Mouse (Mus musculus) neural tube, embryonic 13.5 days (tissue): Measurements from ENCODE around the gene Qprt. TPM values are rescaled to one million over a fixed set of nuclear protein-coding genes. Genes with fewer than 3 reads are reported as not detected.

Experiments
- ATAC-seq: fragments of 200-750 bp; cut with Nextera tagmentation; 2 replicates; pipeline ENCODE4 v1.8.0; 2017; ENCODE audit warnings: low read depth, mild to moderate bottlenecking, moderate TSS enrichment, moderate library complexity
- H3K27ac ChIP-seq: fragments of 300-500 bp; sonication (generic); replicated peaks from 2 replicates; pipeline ENCODE4 v1.5.1; 2015; ENCODE audit warnings: moderate library complexity, mild to moderate bottlenecking, inconsistent platforms
- H3K27me3 ChIP-seq: fragments of 300-500 bp; sonication (generic); 2 replicates; pipeline ENCODE4 v1.6.1; 2015; ENCODE audit warnings: mild to moderate bottlenecking, inconsistent platforms
- H3K36me3 ChIP-seq: fragments of 300-500 bp; sonication (generic); 2 replicates; pipeline ENCODE4 v1.6.1; 2015; ENCODE audit warnings: mild to moderate bottlenecking, inconsistent platforms
- H3K4me1 ChIP-seq: fragments of 300-500 bp; sonication (generic); replicated peaks from 2 replicates; pipeline ENCODE4 v1.6.1; 2015; ENCODE audit warnings: inconsistent platforms
- H3K4me2 ChIP-seq: fragments of 300-500 bp; sonication (generic); 2 replicates; pipeline ENCODE4 v1.6.1; 2015; ENCODE audit warnings: inconsistent platforms, mild to moderate bottlenecking, moderate library complexity
- H3K4me3 ChIP-seq: fragments of 300-500 bp; sonication (generic); 2 replicates; pipeline ENCODE4 v1.5.1; 2015; ENCODE audit warnings: mild to moderate bottlenecking, inconsistent platforms
- H3K9ac ChIP-seq: fragments of 300-500 bp; sonication (generic); 2 replicates; pipeline ENCODE4 v1.6.1; 2015; ENCODE audit warnings: moderate library complexity, mild to moderate bottlenecking, inconsistent platforms
- H3K9me3 ChIP-seq: fragments of 300-500 bp; sonication (generic); 2 replicates; pipeline ENCODE4 v1.6.1; 2016; ENCODE audit warnings: inconsistent platforms
- WGBS: fragments of 180-500 bp; shearing (Covaris S2); methylation state at CpG from one replicate; pipeline ENCODE4 v1.1.7; 2015; 5-methylcytosine and 5-hydroxymethylcytosine counted together
- polyA plus RNA-seq: library from polyadenylated mRNA; unstranded; fragments of >200 nt; fragmentation: Nextera tagmentation; extraction: Ambion mirVana; gene quantifications from 2 replicates; pipeline ENCODE4 v1.2.1, GENCODE M21; 2015

Gene Qprt
- polyA plus RNA-seq, 1 experiment from 2014 or later = 0.63 TPM

DNA sequence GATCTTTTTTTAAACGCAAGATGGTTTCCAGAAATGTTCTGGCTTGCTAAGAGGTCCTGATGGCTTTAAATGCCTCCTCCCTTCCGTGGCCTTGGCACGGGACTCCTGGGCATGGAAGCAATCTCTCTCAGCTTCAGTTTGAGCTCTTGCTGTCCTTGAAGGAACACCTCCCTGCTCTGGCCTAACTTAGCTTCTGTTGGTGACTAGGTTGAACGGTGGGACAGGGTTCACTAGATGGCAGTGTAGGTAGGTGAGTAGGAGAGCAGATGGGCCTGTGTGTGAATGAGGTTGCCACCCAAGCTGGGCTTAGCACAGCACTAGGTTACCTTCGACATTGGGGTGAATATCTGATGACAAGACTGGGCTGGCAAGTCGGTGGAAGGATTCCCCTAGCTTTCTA, 18.1 kb downstream of the Qprt start:
- 75% methylated on average over 6 of the region's 6 CpGs for WGBS
- Histone ChIP-seq H3K36me3 (no peaks in the 10 kb centered on the region), H3K4me2 (no peak overlapping the region), H3K4me3 (no peak overlapping the region), H3K27me3 (no peaks in the 10 kb centered on the region), H3K9ac (no peak overlapping the region), H3K9me3 (no peaks in the 10 kb centered on the region), H3K4me1 (peaks cover 9% of the 10 kb centered on the region), H3K27ac (peak overlapping the region; percentile 57; the same call in 1 of the 2 replicates)
- ATAC-seq = no peak

- H3K27me3 ChIP-seq = no peaks in the 10 kb centered on the region
- WGBS = 82% methylated on average over 6 of the region's 6 CpGs
- H3K4me1 ChIP-seq = peaks cover 9% of the 10 kb centered on the region
- H3K9me3 ChIP-seq = no peaks in the 10 kb centered on the region
- no peak overlapping the region for H3K4me3 ChIP-seq
- no peak overlapping the region for H3K4me2 ChIP-seq
- no peaks in the 10 kb centered on the region for H3K36me3 ChIP-seq
- ATAC-seq = no peak
- no peak overlapping the region for H3K27ac ChIP-seq
- H3K9ac ChIP-seq = no peak overlapping the region
These were observed 19.9 kb downstream of the Qprt start for GRCm38 (mm10) chr7:127102148-127102547.

- Histone ChIP-seq H3K9ac (no peak overlapping the region), H3K36me3 (no peaks in the 10 kb centered on the region), H3K4me3 (no peak overlapping the region), H3K9me3 (no peaks in the 10 kb centered on the region), H3K27me3 (no peaks in the 10 kb centered on the region), H3K27ac (no peak overlapping the region), H3K4me2 (no peak overlapping the region), H3K4me1 (peaks cover 9% of the 10 kb centered on the region)
- 53% methylated on average over 2 of the region's 2 CpGs for WGBS
- no peak for ATAC-seq
These were observed 20.5 kb downstream of the Qprt start for GRCm38 (mm10) chr7:127101451-127102016.

DNA sequence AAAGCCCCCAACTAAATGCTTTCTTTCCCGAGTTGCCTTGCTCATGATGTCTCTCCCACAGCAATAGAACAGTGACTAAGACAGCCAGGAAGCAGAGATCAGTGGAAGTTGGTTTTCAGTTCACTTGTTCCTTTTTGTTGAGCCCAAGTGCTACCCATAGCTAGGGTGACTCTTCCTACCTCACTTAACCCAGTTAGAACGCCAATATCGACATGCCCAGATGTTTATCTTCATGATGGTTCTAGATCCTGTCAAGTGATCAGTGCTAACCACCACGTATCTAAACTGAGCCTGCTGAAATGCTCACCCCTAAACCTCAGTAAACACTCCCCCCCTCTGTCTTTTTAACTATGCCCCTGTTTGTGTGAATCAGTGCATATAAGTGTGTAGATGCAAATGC, 22.5 kb downstream of the Qprt start:
- no peak for ATAC-seq
- 90% methylated on average over 4 of the region's 4 CpGs for WGBS

DNA sequence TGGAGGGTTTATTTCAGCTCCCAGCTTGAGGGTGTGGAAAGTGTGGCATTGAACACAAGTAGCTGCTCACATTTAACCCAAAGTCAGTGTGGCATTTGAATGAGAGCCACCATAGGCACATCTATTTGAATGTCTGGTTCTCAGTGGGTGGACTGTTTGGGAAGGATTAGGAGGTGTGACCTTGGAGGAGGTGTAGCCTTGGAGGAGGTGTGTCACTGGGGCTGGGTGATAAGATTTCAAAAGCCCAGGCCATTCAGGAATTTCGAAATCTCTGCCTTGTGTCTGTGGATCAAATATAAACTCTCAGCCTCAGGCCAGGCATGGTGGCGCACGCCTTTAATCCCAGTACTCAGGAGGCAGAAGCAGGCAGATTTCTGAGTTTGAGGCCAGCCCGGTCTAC, 23.1 kb downstream of the Qprt start:
- Histone ChIP-seq H3K27ac (no peak overlapping the region), H3K4me1 (no peaks in the 10 kb centered on the region), H3K4me3 (no peak overlapping the region), H3K27me3 (no peaks in the 10 kb centered on the region), H3K9ac (no peak overlapping the region), H3K36me3 (no peaks in the 10 kb centered on the region), H3K9me3 (no peaks in the 10 kb centered on the region), H3K4me2 (no peak overlapping the region)
- no peak for ATAC-seq
- WGBS = 92% methylated on average over 4 of the region's 4 CpGs

More for the DNA sequence above, 22.5 kb downstream of the Qprt start:
- no peak overlapping the region for H3K4me3 ChIP-seq
- no peaks in the 10 kb centered on the region for H3K27me3 ChIP-seq
- no peak overlapping the region for H3K4me2 ChIP-seq
- no peaks in the 10 kb centered on the region for H3K9me3 ChIP-seq
- no peak overlapping the region for H3K9ac ChIP-seq
- H3K27ac ChIP-seq = no peak overlapping the region
- no peaks in the 10 kb centered on the region for H3K36me3 ChIP-seq
- peaks cover 4% of the 10 kb centered on the region for H3K4me1 ChIP-seq

- no peak overlapping the region for H3K9ac ChIP-seq
- no peak overlapping the region for H3K27ac ChIP-seq
- H3K4me2 ChIP-seq = no peak overlapping the region
- no peaks in the 10 kb centered on the region for H3K27me3 ChIP-seq
- H3K4me1 ChIP-seq = no peaks in the 10 kb centered on the region
- H3K9me3 ChIP-seq = no peaks in the 10 kb centered on the region
- 88% methylated on average over 5 of the region's 5 CpGs for WGBS
- H3K4me3 ChIP-seq = no peak overlapping the region
- H3K36me3 ChIP-seq = no peaks in the 10 kb centered on the region
- ATAC-seq = no peak
These were observed 23.5 kb downstream of the Qprt start for GRCm38 (mm10) chr7:127098521-127098920.

DNA sequence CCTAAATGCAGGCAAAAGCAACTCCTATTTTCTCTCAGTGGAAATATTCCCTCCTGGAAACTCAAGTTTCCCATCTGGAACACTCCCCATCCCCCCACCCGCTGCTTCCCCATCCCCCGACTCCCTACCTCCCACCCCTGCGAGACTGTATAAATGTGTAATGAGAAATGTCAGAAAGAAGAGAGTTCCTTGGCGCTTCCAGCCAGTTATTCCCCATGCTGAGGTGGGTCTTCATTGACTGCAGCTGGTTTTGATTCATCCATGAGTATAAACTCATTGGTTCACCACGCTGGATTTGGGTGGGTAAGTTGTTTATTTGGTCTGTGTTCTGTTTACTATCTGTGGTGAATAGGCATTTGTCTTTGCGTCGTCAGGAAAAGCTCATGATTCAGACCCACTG, 25.6 kb downstream of the Qprt start:
- Histone ChIP-seq H3K27ac (no peak overlapping the region), H3K27me3 (no peaks in the 10 kb centered on the region), H3K4me3 (no peak overlapping the region), H3K9me3 (no peaks in the 10 kb centered on the region), H3K9ac (no peak overlapping the region), H3K4me1 (no peaks in the 10 kb centered on the region), H3K36me3 (no peaks in the 10 kb centered on the region), H3K4me2 (no peak overlapping the region)
- WGBS = 70% methylated on average over 7 of the region's 7 CpGs
- no peak for ATAC-seq

DNA sequence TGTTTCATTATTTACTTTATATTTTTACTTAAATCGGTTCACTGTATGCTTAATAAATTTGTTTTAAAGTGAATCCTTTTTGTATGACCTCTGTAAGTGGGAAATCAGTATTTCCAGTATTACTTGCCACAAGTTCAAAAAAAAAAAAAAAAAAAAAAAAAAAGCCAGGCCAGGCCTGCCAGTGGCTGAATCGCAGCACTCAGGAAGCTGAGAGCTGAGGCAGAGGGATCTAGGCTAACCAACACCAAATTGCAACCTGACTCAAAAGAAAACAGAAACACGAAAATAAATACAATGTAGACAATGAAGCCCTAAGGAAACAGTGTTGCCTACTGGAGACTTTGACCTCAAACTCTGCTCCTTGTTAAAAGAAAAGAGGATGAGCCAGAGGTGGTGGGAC, 28.1 kb downstream of the Qprt start:
- Histone ChIP-seq H3K4me3 (no peak overlapping the region), H3K9ac (no peak overlapping the region), H3K9me3 (no peaks in the 10 kb centered on the region), H3K4me1 (peaks cover 6% of the 10 kb centered on the region; the same call in 1 of the 2 replicates), H3K27ac (no peak overlapping the region), H3K4me2 (no peak overlapping the region), H3K36me3 (no peaks in the 10 kb centered on the region), H3K27me3 (no peaks in the 10 kb centered on the region)
- ATAC-seq = no peak
- 80% methylated on average over 3 of the region's 3 CpGs for WGBS

DNA sequence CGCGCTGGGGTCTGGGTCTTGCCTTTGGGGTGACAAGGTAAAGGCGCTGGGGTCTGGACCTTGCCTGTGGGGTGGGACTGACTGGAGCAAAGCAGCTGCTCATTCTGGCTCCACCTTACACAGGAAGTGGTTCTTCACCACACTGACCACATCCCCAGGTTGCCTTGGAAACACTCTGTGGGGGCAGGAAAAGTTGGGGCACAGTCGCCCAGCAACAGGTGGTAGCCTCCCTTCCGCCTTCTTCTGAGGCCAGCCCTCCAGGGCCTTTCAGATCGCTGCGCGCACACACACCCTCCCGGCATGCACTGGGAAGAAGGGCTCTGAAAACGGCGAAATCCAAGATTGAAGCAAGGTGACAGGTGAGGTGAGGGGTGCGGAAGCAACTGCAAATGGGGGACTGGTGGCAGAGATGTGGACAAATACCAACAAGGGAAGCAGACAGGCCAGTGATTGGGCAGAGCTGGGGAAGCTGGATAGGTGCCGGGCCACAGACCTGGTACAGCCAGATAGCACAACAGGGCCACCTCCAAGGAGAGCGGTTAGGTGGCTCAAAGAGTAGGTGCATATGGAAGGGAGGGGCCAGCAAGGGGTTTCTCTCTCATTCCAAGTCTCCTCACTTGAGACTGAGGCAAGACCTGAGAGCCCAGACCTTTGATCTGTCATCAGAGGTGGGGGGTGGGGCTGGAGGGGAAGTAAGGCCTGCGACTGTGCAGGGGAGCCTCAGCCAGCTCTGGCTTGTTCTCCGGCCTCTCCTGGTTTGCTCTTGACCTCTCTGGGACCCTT, 30.7 kb downstream of the Qprt start, which contains the start of gene AI467606:
TSS of gene AI467606 (plus strand) at position 246 of the 783 bp plus-strand sequence.
- no peaks in the 10 kb centered on the region for H3K9me3 ChIP-seq
- no peak within 1 kb of the TSS for H3K9ac ChIP-seq
- no peak within 1 kb of the TSS for H3K4me3 ChIP-seq
- no peaks in the 10 kb centered on the region for H3K36me3 ChIP-seq
- no peak for ATAC-seq
- 69% methylated on average over 16 of the region's 16 CpGs for WGBS
- no peak within 1 kb of the TSS for H3K4me2 ChIP-seq
- H3K27ac ChIP-seq = no peak within 1 kb of the TSS
- peaks cover 9% of the 10 kb centered on the region; the same call in 1 of the 2 replicates for H3K4me1 ChIP-seq
- H3K27me3 ChIP-seq = no peaks in the 10 kb centered on the region

DNA sequence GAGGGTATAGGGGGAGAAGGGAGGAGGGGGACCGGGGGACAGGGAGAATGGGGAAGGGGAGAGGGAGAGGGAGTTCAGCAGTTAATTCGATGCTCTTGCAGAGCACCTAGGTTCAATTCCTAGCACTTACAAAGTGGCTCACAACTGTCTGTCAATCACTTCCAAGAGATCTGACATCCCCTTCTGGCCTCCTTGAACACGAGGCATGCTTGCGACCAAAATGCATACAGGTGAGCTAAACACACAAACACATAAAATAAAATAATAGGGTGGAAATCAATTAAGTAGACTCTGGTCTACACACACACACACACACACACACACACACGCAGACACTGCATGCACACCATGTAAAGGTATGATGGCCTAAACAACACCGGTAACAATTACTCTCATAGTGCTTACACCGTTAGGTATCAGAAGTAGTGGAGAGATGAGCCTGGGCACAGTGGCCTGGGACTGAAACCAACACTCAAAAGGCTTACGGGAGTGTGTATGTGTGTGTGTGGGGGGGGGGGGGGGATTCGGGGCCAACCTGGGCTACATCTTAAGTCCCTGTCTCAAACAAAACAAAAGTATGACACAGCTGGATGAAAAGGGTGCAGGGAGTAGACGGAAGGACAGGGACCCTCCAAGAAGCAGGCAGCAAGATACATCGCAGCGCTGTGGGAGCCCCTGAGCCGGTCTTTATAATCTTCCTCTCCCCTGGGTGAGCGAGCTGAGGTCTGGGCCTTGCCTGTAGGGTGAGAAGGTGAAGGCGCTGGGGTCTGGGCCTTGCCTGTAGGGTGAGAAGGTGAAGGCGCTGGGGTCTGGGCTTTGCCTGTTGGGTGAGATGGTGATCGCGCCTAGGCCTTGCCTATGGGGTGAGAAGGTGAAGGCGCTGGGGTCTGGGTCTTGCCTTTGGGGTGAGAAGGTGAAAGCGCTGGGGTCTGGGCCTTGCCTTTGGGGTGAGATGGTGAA, 31.6 kb downstream of the Qprt start:
- H3K9me3 ChIP-seq = no peaks in the 10 kb centered on the region
- 91% methylated on average over 20 of the region's 20 CpGs for WGBS
- H3K4me3 ChIP-seq = no peak overlapping the region
- no peaks in the 10 kb centered on the region for H3K27me3 ChIP-seq
- H3K4me2 ChIP-seq = no peak overlapping the region
- ATAC-seq = no peak
- H3K9ac ChIP-seq = no peak overlapping the region
- peaks cover 9% of the 10 kb centered on the region; the same call in 1 of the 2 replicates for H3K4me1 ChIP-seq
- no peak overlapping the region for H3K27ac ChIP-seq
- H3K36me3 ChIP-seq = no peaks in the 10 kb centered on the region

GRCm38 (mm10) chr7:127088901-127089845, 32.9 kb downstream of the Qprt start:
- Histone ChIP-seq H3K9me3 (no peaks in the 10 kb centered on the region), H3K27me3 (no peaks in the 10 kb centered on the region), H3K27ac (no peak overlapping the region), H3K4me1 (peaks cover 9% of the 10 kb centered on the region; the same call in 1 of the 2 replicates), H3K36me3 (no peaks in the 10 kb centered on the region), H3K4me2 (peak overlapping the region; percentile 52), H3K9ac (peak overlapping the region; percentile 53), H3K4me3 (peak overlapping the region; percentile 13)
- 25% methylated on average over 27 of the region's 27 CpGs for WGBS
- ATAC-seq = no peak
